Mouse (Mus musculus): ENCODE results near the gene Prcd.

- TF ChIP-seq EP300 (IDR thresholded peaks at IDR 0.05; ENCODE audit: low read depth) (no peak), CTCF (IDR thresholded peaks at IDR 0.05; ENCODE audit: low read depth) (no peak)
Measured at GRCm38 (mm10) chr11:116671845-116672434, 18.6 kb downstream of the Prcd start.
